Mouse (Mus musculus) left cerebral cortex, postnatal 14 days (tissue): ENCODE measurements around the gene Arhgap19. TPM values are rescaled to one million over a fixed set of nuclear protein-coding genes. Genes with fewer than 3 reads are reported as not detected.

Source experiments
- DNase-seq, 2 experiments: peaks; one replicate each; pipeline ENCODE4 v3.0.0; 2021 to 2022; ENCODE audit warnings: low spot score in 2 of 2, mixed read lengths in 1 of 2
- intact Hi-C: fragments of 180-260 bp; cut with DNase I; formaldehyde crosslinking; loops from one replicate; pipeline ENCODE4 v1.15.1; 2025
- total RNA-seq, 2 experiments: library from RNA; stranded (reverse); gene quantifications; 2 replicates each; pipeline ENCODE4 v1.2.3; 2021

Arhgap19 gene
- total RNA-seq, 2 experiments from 2014 or later = 3.0 TPM

- intact Hi-C loops = loop anchor here (5.0 kb wide), 2 partner anchors 114 to 134 kb away; no protein-coding TSS in a partner anchor
- DNase-seq = peak in 1 of 2 experiments; percentile 25
These were observed 40.3 kb downstream of the Arhgap19 start for GRCm38 (mm10) chr19:41761529-41761928.

GRCm38 (mm10) chr19:41759765-41760164 lies 42.1 kb downstream of the Arhgap19 start:
- peak in 1 of 2 experiments; percentile 24 for DNase-seq
- intact Hi-C loops = loop anchor here (5.0 kb wide), 2 partner anchors 112 to 132 kb away; no protein-coding TSS in a partner anchor

- DNase-seq = no peak
- intact Hi-C loops = no loop called here
These were observed 42.6 kb downstream of the Arhgap19 start for GRCm38 (mm10) chr19:41759270-41759669.

- no peak for DNase-seq
- intact Hi-C loops = no loop called here
These were observed 47.1 kb downstream of the Arhgap19 start for GRCm38 (mm10) chr19:41754760-41755159.

- intact Hi-C loops = no loop called here
- no peak for DNase-seq
These were observed 49.9 kb downstream of the Arhgap19 start for GRCm38 (mm10) chr19:41751906-41752305.

GRCm38 (mm10) chr19:41747436-41747835 lies 54.4 kb downstream of the Arhgap19 start:
- no peak for DNase-seq
- intact Hi-C loops = no loop called here

GRCm38 (mm10) chr19:41745941-41746557 lies 55.8 kb downstream of the Arhgap19 start:
- DNase-seq = peak; percentile 58 to 65
- intact Hi-C loops = no loop called here

- intact Hi-C loops = loop anchor here (5.0 kb wide), 1 partner anchor 86 kb away; no protein-coding TSS in a partner anchor
- peak; percentile 69 to 77 for DNase-seq
These were observed 58.5 kb downstream of the Arhgap19 start, which contains the start of gene Slit1 for GRCm38 (mm10) chr19:41743396-41743795. TSS of gene Slit1 (minus strand) at chr19:41743665.

- DNase-seq = no peak
- intact Hi-C loops = no loop called here
These were observed 63.0 kb downstream of the Arhgap19 start for GRCm38 (mm10) chr19:41738896-41739295.

GRCm38 (mm10) chr19:41738429-41738805 lies 63.4 kb downstream of the Arhgap19 start:
- intact Hi-C loops = no loop called here
- no peak for DNase-seq

GRCm38 (mm10) chr19:41737657-41738428 lies 64.0 kb downstream of the Arhgap19 start:
- peak in 1 of 2 experiments; percentile 52 for DNase-seq
- intact Hi-C loops = no loop called here

- intact Hi-C loops = loop anchor here (5.0 kb wide), 1 partner anchor 37 kb away; no protein-coding TSS in a partner anchor
- DNase-seq = peak; percentile 36 to 57
These were observed 67.2 kb downstream of the Arhgap19 start for GRCm38 (mm10) chr19:41734685-41735084.

- no peak for DNase-seq
- intact Hi-C loops = no loop called here
These were observed 76.4 kb downstream of the Arhgap19 start for GRCm38 (mm10) chr19:41725491-41725890.

GRCm38 (mm10) chr19:41724831-41725470 lies 76.9 kb downstream of the Arhgap19 start:
- DNase-seq = no peak
- intact Hi-C loops = no loop called here

- intact Hi-C loops = no loop called here
These were observed 78.5 kb downstream of the Arhgap19 start for GRCm38 (mm10) chr19:41723337-41723736.

GRCm38 (mm10) chr19:41719436-41719835 lies 82.4 kb downstream of the Arhgap19 start:
- intact Hi-C loops = no loop called here
- DNase-seq = no peak

More at GRCm38 (mm10) chr19:41723337-41723736, 78.5 kb downstream of the Arhgap19 start:
- DNase-seq = no peak
